Mouse (Mus musculus) 3134 (cell line): ENCODE measurements around the gene Ptchd4.
A peak's percentile ranks its signal among the peaks of the same experiment; 100 is the strongest.

ENCODE experiments used
- DNase-seq: peaks from one replicate; pipeline ENCODE4 v3.0.0-alpha.2; 2011; ENCODE audit warnings: low spot score; ENCODE audit not compliant: insufficient read length; ENCODE audit errors: extremely low read depth

Gene Ptchd4

DNA sequence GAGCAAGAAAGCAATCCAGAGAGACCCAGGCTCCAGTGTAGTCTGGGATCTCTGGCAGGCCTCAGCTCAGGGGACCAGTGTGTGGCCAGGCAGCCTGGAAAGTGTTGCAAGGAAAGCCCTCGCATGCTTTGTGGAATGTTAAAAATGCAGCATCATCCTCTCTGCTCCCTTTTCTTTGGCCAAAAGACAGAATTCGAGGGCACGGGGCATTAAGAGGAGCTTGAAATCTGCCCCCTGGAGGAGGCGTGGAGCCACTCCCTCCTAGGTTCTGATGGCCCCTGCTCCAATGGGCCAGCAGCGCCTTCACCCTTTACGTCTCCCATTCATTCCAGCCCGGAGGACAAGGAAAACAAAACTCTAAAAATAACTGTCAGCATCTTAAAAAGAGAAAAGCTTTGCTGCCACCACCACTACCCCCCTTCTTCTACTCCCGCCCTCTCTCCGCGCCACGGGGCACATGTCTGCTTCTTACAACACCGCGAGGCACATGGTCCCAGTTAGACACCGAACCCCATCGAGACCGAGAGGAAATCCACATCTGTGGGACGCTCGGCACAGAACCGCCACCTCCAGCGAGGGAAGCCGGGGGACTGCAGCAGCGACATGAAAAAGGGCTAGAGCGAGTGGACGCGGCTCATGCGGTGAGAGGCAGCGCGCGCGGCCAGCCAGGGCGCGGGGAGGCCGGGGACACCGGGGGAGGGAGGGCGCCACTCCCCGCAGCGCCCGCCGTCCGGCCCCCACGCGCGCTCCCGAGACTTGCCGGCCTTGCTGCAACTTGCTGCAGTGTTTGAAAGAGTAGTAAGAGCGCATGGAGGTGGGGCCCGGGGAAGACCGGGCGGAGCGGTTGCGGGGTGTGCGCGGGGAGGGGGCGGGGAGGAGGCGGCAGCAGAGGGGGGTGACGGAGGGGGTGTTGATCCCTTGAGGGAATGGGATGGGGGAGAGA, at the start of gene Ptchd4:
Ptchd4 (plus strand) TSS at position 279 of the 943 bp plus-strand sequence.
- DNase-seq, result peak; percentile 78

DNA sequence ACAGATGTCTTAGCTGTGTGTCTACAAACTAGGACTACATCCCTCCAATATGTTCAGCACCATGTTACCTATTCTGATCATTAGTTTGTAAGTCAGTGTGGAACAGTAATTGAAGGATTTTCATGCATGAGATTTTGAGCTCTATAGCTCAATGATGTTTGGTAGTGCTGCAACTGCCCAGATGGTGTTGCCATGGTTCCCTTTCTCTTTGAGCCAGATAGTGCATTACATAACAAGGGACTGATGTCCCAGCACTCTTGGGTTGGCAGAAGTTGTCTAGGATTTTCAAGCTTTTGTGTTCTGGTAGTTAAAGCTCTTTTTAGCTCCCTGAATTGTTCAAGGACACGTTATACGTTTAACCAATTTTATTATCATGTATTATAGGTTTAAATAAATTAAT, 38.9 kb upstream of the Ptchd4 start:
- no peak for DNase-seq

DNA sequence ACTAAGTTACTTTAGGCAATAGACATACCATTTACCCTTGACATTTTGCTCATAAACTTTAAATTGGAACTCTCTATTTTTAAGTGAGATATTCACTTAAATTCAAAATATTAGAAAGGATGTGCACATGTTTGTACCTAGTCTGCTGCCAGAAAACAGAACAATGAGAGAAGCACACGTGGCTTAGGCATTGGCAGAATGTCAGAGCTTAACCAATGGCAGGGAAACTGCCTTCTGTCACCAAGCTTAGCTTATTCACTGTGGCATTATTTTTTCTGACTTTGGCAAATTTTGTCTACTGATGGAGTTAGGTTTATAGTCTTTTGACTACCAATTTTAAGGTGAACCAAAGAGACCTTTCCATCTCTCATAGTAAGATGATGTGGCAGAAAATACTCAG, 31.4 kb upstream of the Ptchd4 start:
- no peak for DNase-seq

GRCm38 (mm10) chr17:42286255-42286654, 29.5 kb upstream of the Ptchd4 start:
- no peak for DNase-seq

- no peak for DNase-seq
Measured at GRCm38 (mm10) chr17:42290341-42290740, 25.4 kb upstream of the Ptchd4 start.

- no peak for DNase-seq
Measured at GRCm38 (mm10) chr17:42291793-42292192, 24.0 kb upstream of the Ptchd4 start.

DNA sequence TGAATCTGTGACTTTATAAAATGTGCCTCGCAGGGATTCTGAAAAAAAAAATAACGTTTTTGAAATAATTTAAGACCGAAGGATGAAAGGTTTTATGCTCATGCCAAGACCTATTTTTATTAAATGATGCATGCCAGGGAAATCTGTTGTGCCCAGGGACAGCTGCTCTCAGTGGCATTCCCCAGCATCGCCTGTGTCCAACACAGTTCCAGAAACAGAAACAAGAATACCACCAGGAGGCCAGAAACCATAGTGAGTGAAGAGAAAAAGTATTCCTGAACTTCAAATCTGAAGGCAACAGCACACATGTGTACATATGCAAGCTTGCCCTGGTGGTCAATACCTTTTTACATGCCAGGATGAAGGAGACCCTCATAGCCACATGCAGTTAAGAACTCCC, 17.8 kb upstream of the Ptchd4 start:
- no peak for DNase-seq

GRCm38 (mm10) chr17:42299681-42300080, 16.1 kb upstream of the Ptchd4 start:
- no peak for DNase-seq

DNA sequence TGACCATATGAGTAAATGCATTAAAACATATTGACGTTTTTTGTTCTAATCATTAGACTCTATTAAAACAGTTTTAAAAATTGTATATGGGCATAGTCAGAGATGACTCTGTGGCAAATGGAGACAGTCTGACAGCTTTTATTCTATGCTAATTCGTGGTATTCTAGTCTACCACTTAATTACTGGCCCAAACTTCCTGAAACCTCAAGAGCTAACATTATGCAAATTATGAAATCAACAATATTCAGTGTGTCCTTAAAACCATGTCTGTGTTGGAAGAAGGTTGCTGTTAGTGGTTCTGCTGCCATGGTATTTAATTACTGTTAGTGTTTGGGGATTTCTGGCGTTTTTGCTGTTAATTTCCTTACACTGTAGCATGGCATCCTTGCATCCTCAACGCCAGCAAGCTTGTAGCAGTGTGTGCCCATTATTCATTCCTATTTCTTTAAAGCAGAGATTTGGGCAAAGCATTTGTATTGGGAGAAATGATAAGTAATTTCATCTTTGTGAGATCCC, 12.6 kb upstream of the Ptchd4 start:
- no peak for DNase-seq

DNA sequence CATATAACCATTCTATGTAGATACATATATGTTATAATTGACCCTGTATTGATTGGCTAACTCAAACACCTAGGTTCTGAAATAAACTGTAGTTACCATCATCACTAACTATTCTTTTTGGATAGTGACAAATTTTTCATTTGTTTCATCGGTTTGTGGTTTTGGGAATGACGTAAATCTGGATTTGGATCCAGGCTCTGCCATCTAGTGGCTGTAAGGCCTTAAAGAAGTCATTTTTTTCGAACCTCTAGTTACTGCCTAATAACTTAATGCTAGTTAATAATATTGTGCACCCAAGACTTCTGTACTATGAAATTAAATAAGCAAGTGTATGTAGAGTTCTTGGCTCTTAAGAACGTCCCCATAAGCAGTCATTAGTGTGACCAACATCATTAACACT, 11.5 kb upstream of the Ptchd4 start:
- DNase-seq, result no peak

- DNase-seq, result no peak
Measured at GRCm38 (mm10) chr17:42307001-42307400, 8.7 kb upstream of the Ptchd4 start.

DNA sequence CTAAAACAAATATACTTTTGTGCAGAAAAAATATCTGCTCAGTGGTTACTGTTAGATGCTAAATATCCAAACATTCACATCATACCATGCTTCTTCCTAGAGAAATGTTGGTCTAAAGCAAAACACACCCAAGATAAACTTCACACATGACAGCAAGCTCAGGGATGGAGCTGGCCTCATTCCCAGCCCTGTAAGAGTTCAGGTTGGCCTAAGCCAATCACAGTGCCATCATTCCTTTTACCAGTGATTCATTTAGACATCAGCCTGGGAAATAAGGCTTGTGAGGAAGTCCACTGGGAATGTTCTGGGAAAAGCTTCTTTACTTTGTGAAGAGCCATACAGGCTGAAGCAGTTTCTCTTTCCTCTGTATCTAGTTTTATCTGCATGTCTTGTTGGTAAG, 5.6 kb upstream of the Ptchd4 start:
- no peak for DNase-seq

- peak; percentile 34 for DNase-seq
Measured at GRCm38 (mm10) chr17:42316612-42316982, 850 bp downstream of the Ptchd4 start.

- DNase-seq, result no peak
Measured at GRCm38 (mm10) chr17:42335787-42336186, 20.0 kb downstream of the Ptchd4 start.

- no peak for DNase-seq
Measured at GRCm38 (mm10) chr17:42336571-42336970, 20.8 kb downstream of the Ptchd4 start.

- DNase-seq, result no peak
Measured at GRCm38 (mm10) chr17:42346027-42346426, 30.3 kb downstream of the Ptchd4 start.

GRCm38 (mm10) chr17:42358481-42358880, 42.7 kb downstream of the Ptchd4 start:
- no peak for DNase-seq

GRCm38 (mm10) chr17:42363085-42363710, 47.5 kb downstream of the Ptchd4 start:
- DNase-seq, result no peak

DNA sequence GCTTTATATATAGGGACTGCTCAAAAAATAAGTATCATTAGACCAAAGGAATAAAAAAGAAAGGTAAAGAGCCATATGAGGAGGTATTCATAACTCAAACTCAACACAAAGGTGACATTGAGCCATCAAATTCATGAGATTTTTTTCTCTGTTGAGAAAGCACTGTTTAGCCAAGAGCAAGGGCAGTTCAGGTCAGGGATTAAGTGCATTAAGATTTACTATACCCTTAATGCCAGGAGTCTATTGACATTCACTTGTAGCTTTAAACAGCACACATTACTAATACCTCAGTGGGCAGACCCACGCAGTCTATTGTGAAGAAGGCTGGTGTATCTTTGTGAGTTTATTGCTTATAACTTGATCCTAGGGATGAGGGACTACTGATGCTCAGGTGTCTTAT, 49.0 kb downstream of the Ptchd4 start:
- no peak for DNase-seq

- no peak for DNase-seq
Measured at GRCm38 (mm10) chr17:42374881-42375280, 59.1 kb downstream of the Ptchd4 start.

DNA sequence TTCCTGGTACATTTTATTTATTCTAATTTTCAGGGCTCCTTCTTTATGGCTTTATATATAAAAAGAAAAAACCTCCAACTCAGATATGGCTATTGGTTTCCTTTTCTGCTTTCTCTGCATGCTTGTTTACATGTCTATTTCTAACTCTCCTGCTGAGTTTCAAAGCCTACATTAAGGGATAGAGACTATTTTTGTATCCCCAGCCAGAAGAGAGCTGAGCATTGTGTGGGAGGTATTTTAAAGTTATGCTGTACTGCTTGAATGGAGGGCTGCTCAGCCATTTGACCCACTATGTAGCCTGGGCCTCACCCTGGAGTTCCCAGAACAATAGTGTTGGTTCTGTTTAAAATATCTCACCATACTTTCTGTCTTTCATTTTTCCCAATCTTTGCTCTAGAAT, 77.3 kb downstream of the Ptchd4 start:
- no peak for DNase-seq

DNA sequence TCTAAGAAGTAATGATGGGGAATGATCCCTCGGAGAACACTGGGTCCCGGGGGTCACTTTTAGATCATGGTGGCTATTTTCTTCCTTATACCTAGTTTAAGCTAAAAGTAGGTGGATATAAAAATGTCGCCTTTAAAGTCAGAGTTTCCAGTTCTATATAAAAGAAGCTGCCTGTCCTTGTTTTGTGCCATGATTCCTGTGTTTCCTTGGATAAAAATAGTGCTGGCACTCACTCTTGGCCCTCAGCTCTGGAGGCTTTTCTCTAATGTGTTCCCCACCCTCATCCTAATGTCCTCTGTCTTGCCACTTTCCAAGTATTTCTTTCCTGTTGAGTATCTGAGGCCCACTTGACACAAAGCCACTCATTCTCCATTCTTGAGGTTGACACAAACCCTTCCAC, 79.6 kb downstream of the Ptchd4 start:
- no peak for DNase-seq
